Mouse (Mus musculus): ENCODE measurements around the gene Fam221b.

GRCm38 (mm10) chr4:43709869-43710268 lies 40.9 kb upstream of the Fam221b start, which contains the start of gene Olfr71:
- no peak for TF ChIP-seq CTCF (IDR thresholded peaks at IDR 0.05; ENCODE audit: insufficient read depth, low read length)
- no peak for TF ChIP-seq POLR2A (IDR thresholded peaks at IDR 0.05; ENCODE audit: borderline replicate concordance, extremely low read depth, low read depth, low read length)

Measured in lung, adult 2 months (tissue).